In the genomic region with DNA sequence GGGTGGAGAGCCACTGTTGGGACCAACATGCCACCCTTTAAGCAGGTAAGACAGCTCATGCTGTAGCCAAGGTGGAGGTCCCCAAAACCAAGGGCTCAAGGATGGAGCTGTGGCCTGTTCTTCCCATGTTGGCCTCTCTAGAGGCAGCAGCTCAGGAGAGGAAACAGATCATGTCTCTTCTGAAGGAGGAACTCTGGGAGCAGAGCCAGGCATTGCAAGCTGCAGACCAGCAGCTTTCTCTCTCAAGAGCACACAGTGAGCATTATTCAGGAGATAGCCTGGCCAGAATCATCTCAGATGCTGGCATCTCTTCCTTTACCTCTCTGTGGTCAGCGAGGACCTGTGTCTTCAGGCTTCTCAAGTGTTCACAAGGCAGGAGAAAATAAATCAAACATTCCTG, we compare ENCODE assay signal across 27 mouse cellular contexts.
DNase-seq lines count a peak whose midpoint lies in the region; ATAC-seq and TF ChIP-seq lines count a peak whose summit lies in the region.
"Had no signal": no experiment of that assay in that cellular context is flagged by ENCODE, and none has a peak within 500 bp of the region (broad histone marks: within the 10 kb centered on the region; RNA-seq: fewer than 3 reads in every experiment).

No protein-coding gene starts in this region.

- peaks cover 11% of the 10 kb centered on the region for H3K4me1 ChIP-seq in neural tube, embryonic 15.5 days
- H3K4me1 ChIP-seq: intestine, embryonic 15.5 days; liver, embryonic 15.5 days; lung, embryonic 15.5 days had no signal

- peak overlapping the region; percentile 16; the same call in 1 of the 2 replicates for H3K27ac ChIP-seq in gastrocnemius, adult 2 months
- no peak overlapping the region for H3K27ac ChIP-seq in neural tube, embryonic 15.5 days (replicated peaks)
- H3K27ac ChIP-seq: heart, embryonic 15.5 days; hindbrain, embryonic 12.5 days; hindbrain, postnatal 0 days; intestine, embryonic 15.5 days; layer of hippocampus, adult 2 months; left cerebral cortex, adult 2 months; limb, embryonic 12.5 days; liver, embryonic 15.5 days; lung, embryonic 15.5 days; midbrain, embryonic 10.5 days; neural tube, embryonic 12.5 days had no signal

- WGBS in neural tube, embryonic 15.5 days = 79% methylated on average over 1 of the region's 1 CpGs

- no peak for TF ChIP-seq CTCF in gastrocnemius, adult 2 months (IDR thresholded peaks at IDR 0.05)

- DNase-seq in gastrocnemius, adult 2 months = peak; percentile 75
- no peak for DNase-seq in gastrocnemius, postnatal 36 days
- peak; percentile 9 for DNase-seq in urinary bladder, postnatal 14 days (ENCODE audit: low spot score)
- no peak for DNase-seq in urinary bladder, postnatal 36 days (ENCODE audit: low spot score in 2 of 2)
- DNase-seq in gastrocnemius, postnatal 25 days = peak; percentile 32
- DNase-seq: adrenal gland, postnatal 10 days; cerebellum, adult 11-12 months; cerebellum, postnatal 25 days; heart, postnatal 36 days; kidney, adult 2 months; kidney, postnatal 36 days; right cerebral cortex, postnatal 25 days had no signal

- no peaks in the 10 kb centered on the region for H3K36me3 ChIP-seq in neural tube, embryonic 15.5 days
- H3K36me3 ChIP-seq: heart, embryonic 15.5 days; hindbrain, embryonic 12.5 days; intestine, embryonic 15.5 days; limb, embryonic 12.5 days; liver, embryonic 15.5 days; lung, embryonic 15.5 days; midbrain, embryonic 10.5 days; neural tube, embryonic 12.5 days had no signal

- no peak for ATAC-seq in activated CD4-positive, CD25-positive, alpha-beta regulatory T cell, adult 4 months
- ATAC-seq in neural tube, embryonic 15.5 days (ENCODE audit: low FRiP score) = no peak
- ATAC-seq: forebrain, embryonic 14.5 days; hindbrain, postnatal 0 days; intestine, embryonic 15.5 days had no signal

- H3K9ac ChIP-seq in neural tube, embryonic 15.5 days (replicated peaks) = no peak overlapping the region
- H3K9ac ChIP-seq: heart, embryonic 15.5 days; hindbrain, embryonic 12.5 days; intestine, embryonic 15.5 days; limb, embryonic 12.5 days; liver, embryonic 15.5 days; lung, embryonic 15.5 days; neural tube, embryonic 12.5 days had no signal

- no peak overlapping the region for H3K4me2 ChIP-seq in neural tube, embryonic 15.5 days
- H3K4me2 ChIP-seq: heart, embryonic 15.5 days; hindbrain, embryonic 12.5 days; intestine, embryonic 15.5 days; limb, embryonic 12.5 days; liver, embryonic 15.5 days; lung, embryonic 15.5 days; neural tube, embryonic 12.5 days had no signal

- H3K4me3 ChIP-seq in gastrocnemius, adult 2 months = no peak overlapping the region
- H3K4me3 ChIP-seq in neural tube, embryonic 15.5 days (replicated peaks) = no peak overlapping the region
- H3K4me3 ChIP-seq: heart, embryonic 15.5 days; hindbrain, embryonic 12.5 days; intestine, embryonic 15.5 days; layer of hippocampus, adult 2 months; left cerebral cortex, adult 2 months; limb, embryonic 12.5 days; liver, embryonic 15.5 days; lung, embryonic 15.5 days; midbrain, embryonic 10.5 days; myocyte; neural tube, embryonic 12.5 days had no signal

- H3K27me3 ChIP-seq in neural tube, embryonic 15.5 days (replicated peaks) = no peaks in the 10 kb centered on the region
- H3K27me3 ChIP-seq: hindbrain, embryonic 12.5 days; intestine, embryonic 15.5 days; liver, embryonic 15.5 days; lung, embryonic 15.5 days; neural tube, embryonic 12.5 days had no signal

- H3K9me3 ChIP-seq in neural tube, embryonic 15.5 days (replicated peaks) = no peaks in the 10 kb centered on the region
- H3K9me3 ChIP-seq: heart, embryonic 15.5 days; hindbrain, embryonic 12.5 days; intestine, embryonic 15.5 days; liver, embryonic 15.5 days; lung, embryonic 15.5 days had no signal

- intact Hi-C loops in gastrocnemius, adult 2 months (cut with DNase I) = no loop called here
- intact Hi-C loops in gastrocnemius, postnatal 36 days (cut with DNase I) = no loop called here

Comparison
In these comparisons a context has a peak if more than half of its experiments do, and no peak if none do; other contexts are left out.
1. DNase-seq: peak in gastrocnemius, adult 2 months (single experiment), urinary bladder, postnatal 14 days (single experiment) and gastrocnemius, postnatal 25 days (single experiment); none in gastrocnemius, postnatal 36 days (0 of 2) and urinary bladder, postnatal 36 days (0 of 2).